Mouse (Mus musculus): Measurements from ENCODE around the gene Pmvk. TPM values are rescaled to one million over a fixed set of nuclear protein-coding genes. Genes with fewer than 3 reads are reported as not detected.

Pmvk gene
- total and polyA plus RNA-seq, 2 experiments from 2014 or later: 65.4 to 120 TPM

- Histone ChIP-seq H3K9ac (replicated peaks; ENCODE audit: low read length) (no peak overlapping the region), H3K4me1 (ENCODE audit: insufficient read depth, low read length) (peaks cover 7% of the 10 kb centered on the region; the same call in 1 of the 2 replicates), H3K27ac (no peak overlapping the region), H3K9me3 (ENCODE audit: low read length) (no peaks in the 10 kb centered on the region), H3K36me3 (ENCODE audit: insufficient read depth, low read length) (peaks cover 11% of the 10 kb centered on the region), H3K4me3 (ENCODE audit: low read length) (no peak overlapping the region), H3K4me2 (ENCODE audit: low read depth, low read length) (no peak overlapping the region), H3K27me3 (ENCODE audit: insufficient read depth, low read length) (no peaks in the 10 kb centered on the region)
- no peak for TF ChIP-seq CTCF (IDR thresholded peaks at IDR 0.05; ENCODE audit: low read depth)
- ATAC-seq (no peak), DNase-seq (ENCODE audit: low spot score) (no peak)
- 96% methylated on average over 8 of the region's 8 CpGs for WGBS
Measured at GRCm38 (mm10) chr3:89416158-89416557, 38.2 kb upstream of the Pmvk start.

- no peak for TF ChIP-seq CTCF (IDR thresholded peaks at IDR 0.05; ENCODE audit: low read depth)
- Histone ChIP-seq H3K27me3 (ENCODE audit: insufficient read depth, low read length) (no peaks in the 10 kb centered on the region), H3K9ac (replicated peaks; ENCODE audit: low read length) (peak overlapping the region; percentile 40), H3K4me2 (ENCODE audit: low read depth, low read length) (peak overlapping the region; percentile 99), H3K27ac (no peak overlapping the region), H3K36me3 (ENCODE audit: insufficient read depth, low read length) (peaks cover 11% of the 10 kb centered on the region), H3K4me3 (ENCODE audit: low read length) (peak overlapping the region; percentile 70), H3K9me3 (ENCODE audit: low read length) (no peaks in the 10 kb centered on the region), H3K4me1 (ENCODE audit: insufficient read depth, low read length) (peaks cover 14% of the 10 kb centered on the region)
- DNase-seq (ENCODE audit: low spot score) (no peak), ATAC-seq (no peak)
- WGBS: 25% methylated on average over 2 of the region's 2 CpGs
Measured at GRCm38 (mm10) chr3:89417131-89417530, 37.2 kb upstream of the Pmvk start.

GRCm38 (mm10) chr3:89417840-89418169, 36.5 kb upstream of the Pmvk start:
- no peaks in the 10 kb centered on the region for H3K9me3 ChIP-seq (ENCODE audit: low read length)
- no peak overlapping the region for H3K27ac ChIP-seq
- peak overlapping the region; percentile 99 for H3K4me2 ChIP-seq (ENCODE audit: low read depth, low read length)
- H3K36me3 ChIP-seq (ENCODE audit: insufficient read depth, low read length): peaks cover 11% of the 10 kb centered on the region
- WGBS: under 1% methylated on average over 20 of the region's 20 CpGs
- peak; percentile 59 for ATAC-seq
- TF ChIP-seq CTCF (IDR thresholded peaks at IDR 0.05; ENCODE audit: low read depth): no peak
- peaks cover 14% of the 10 kb centered on the region for H3K4me1 ChIP-seq (ENCODE audit: insufficient read depth, low read length)
- peak overlapping the region; percentile 70 for H3K4me3 ChIP-seq (ENCODE audit: low read length)
- peak; percentile 83 for DNase-seq (ENCODE audit: low spot score)
- no peaks in the 10 kb centered on the region for H3K27me3 ChIP-seq (ENCODE audit: insufficient read depth, low read length)
- peak overlapping the region; percentile 40 for H3K9ac ChIP-seq (replicated peaks; ENCODE audit: low read length)

GRCm38 (mm10) chr3:89418170-89418860, 36.0 kb upstream of the Pmvk start, which contains the start of the genes Cks1b and Shc1:
Gene Cks1b, minus strand, starts transcription at chr3:89418383.
Gene Shc1, plus strand, starts transcription at chr3:89418443.
- Histone ChIP-seq H3K27me3 (ENCODE audit: insufficient read depth, low read length) (no peaks in the 10 kb centered on the region), H3K36me3 (ENCODE audit: insufficient read depth, low read length) (peaks cover 11% of the 10 kb centered on the region), H3K4me1 (ENCODE audit: insufficient read depth, low read length) (peaks cover 14% of the 10 kb centered on the region), H3K4me2 (ENCODE audit: low read depth, low read length) (peak within 1 kb of the TSS; percentile 99), H3K27ac (peak within 1 kb of the TSS; percentile 85), H3K9ac (replicated peaks; ENCODE audit: low read length) (peak within 1 kb of the TSS; percentile 55), H3K4me3 (ENCODE audit: low read length) (peak within 1 kb of the TSS; percentile 70), H3K9me3 (ENCODE audit: low read length) (no peaks in the 10 kb centered on the region)
- ATAC-seq: peak; percentile 97
- under 1% methylated on average over 39 of the region's 39 CpGs for WGBS
- DNase-seq (ENCODE audit: low spot score): peak; percentile 99
- no peak for TF ChIP-seq CTCF (IDR thresholded peaks at IDR 0.05; ENCODE audit: low read depth)

- peaks cover 11% of the 10 kb centered on the region for H3K36me3 ChIP-seq (ENCODE audit: insufficient read depth, low read length)
- WGBS: 1% methylated on average over 16 of the region's 16 CpGs
- H3K4me2 ChIP-seq (ENCODE audit: low read depth, low read length): peak overlapping the region; percentile 99
- TF ChIP-seq CTCF (IDR thresholded peaks at IDR 0.05; ENCODE audit: low read depth): no peak
- peak overlapping the region; percentile 55 for H3K9ac ChIP-seq (replicated peaks; ENCODE audit: low read length)
- H3K27ac ChIP-seq: peak overlapping the region; percentile 85
- H3K4me3 ChIP-seq (ENCODE audit: low read length): peak overlapping the region; percentile 70
- no peak for ATAC-seq
- H3K9me3 ChIP-seq (ENCODE audit: low read length): no peaks in the 10 kb centered on the region
- peak; percentile 73 for DNase-seq (ENCODE audit: low spot score)
- peaks cover 14% of the 10 kb centered on the region for H3K4me1 ChIP-seq (ENCODE audit: insufficient read depth, low read length)
- H3K27me3 ChIP-seq (ENCODE audit: insufficient read depth, low read length): no peaks in the 10 kb centered on the region
Measured at GRCm38 (mm10) chr3:89418861-89419250, 35.5 kb upstream of the Pmvk start.

GRCm38 (mm10) chr3:89419571-89419970, 34.8 kb upstream of the Pmvk start:
- TF ChIP-seq CTCF (IDR thresholded peaks at IDR 0.05; ENCODE audit: low read depth): no peak
- H3K4me3 ChIP-seq (ENCODE audit: low read length): peak overlapping the region; percentile 70
- 4% methylated on average over 9 of the region's 9 CpGs for WGBS
- H3K4me2 ChIP-seq (ENCODE audit: low read depth, low read length): peak overlapping the region; percentile 99
- peak overlapping the region; percentile 85 for H3K27ac ChIP-seq
- peaks cover 14% of the 10 kb centered on the region for H3K4me1 ChIP-seq (ENCODE audit: insufficient read depth, low read length)
- H3K27me3 ChIP-seq (ENCODE audit: insufficient read depth, low read length): no peaks in the 10 kb centered on the region
- no peaks in the 10 kb centered on the region for H3K9me3 ChIP-seq (ENCODE audit: low read length)
- ATAC-seq (no peak), DNase-seq (ENCODE audit: low spot score) (no peak)
- peak overlapping the region; percentile 55 for H3K9ac ChIP-seq (replicated peaks; ENCODE audit: low read length)
- H3K36me3 ChIP-seq (ENCODE audit: insufficient read depth, low read length): peaks cover 5% of the 10 kb centered on the region

GRCm38 (mm10) chr3:89419981-89420380, 34.4 kb upstream of the Pmvk start:
- Histone ChIP-seq H3K9ac (replicated peaks; ENCODE audit: low read length) (peak overlapping the region; percentile 55; the same call in 1 of the 2 replicates), H3K4me3 (ENCODE audit: low read length) (peak overlapping the region; percentile 70; the same call in 1 of the 2 replicates), H3K4me2 (ENCODE audit: low read depth, low read length) (peak overlapping the region; percentile 99), H3K9me3 (ENCODE audit: low read length) (no peaks in the 10 kb centered on the region), H3K4me1 (ENCODE audit: insufficient read depth, low read length) (peaks cover 14% of the 10 kb centered on the region), H3K27ac (peak overlapping the region; percentile 85), H3K36me3 (ENCODE audit: insufficient read depth, low read length) (peaks cover under 1% of the 10 kb centered on the region; the same call in 1 of the 2 replicates), H3K27me3 (ENCODE audit: insufficient read depth, low read length) (no peaks in the 10 kb centered on the region)
- ATAC-seq (no peak), DNase-seq (ENCODE audit: low spot score) (no peak)
- 38% methylated on average over 3 of the region's 3 CpGs for WGBS
- TF ChIP-seq CTCF (IDR thresholded peaks at IDR 0.05; ENCODE audit: low read depth): no peak

Data from hindbrain, postnatal 0 days (tissue).